Mouse (Mus musculus) liver, adult 2 months (tissue): Measurements from ENCODE around the gene Agmat. TPM values are rescaled to one million over a fixed set of nuclear protein-coding genes. Genes with fewer than 3 reads are reported as not detected.

ENCODE experiments used
- DNase-seq: peaks from one replicate; pipeline ENCODE4 v3.0.0-alpha.2; 2011; ENCODE audit warnings: low read depth, low spot score; ENCODE audit errors: extremely low read depth
- H3K27ac ChIP-seq: fragments of 200-500 bp; replicated peaks from 2 replicates; pipeline ENCODE4 v1.5.1; 2012; ENCODE audit warnings: low read depth, mild to moderate bottlenecking, control low read depth, inconsistent platforms, low read length; ENCODE audit not compliant: insufficient read depth
- H3K27me3 ChIP-seq: fragments of 200-500 bp; 2 replicates; pipeline ENCODE4 v1.6.1; 2012; ENCODE audit warnings: mild to moderate bottlenecking, moderate library complexity, low read length, inconsistent platforms; ENCODE audit not compliant: control insufficient read depth, insufficient read depth
- H3K36me3 ChIP-seq: fragments of 200-500 bp; 2 replicates; pipeline ENCODE4 v1.6.1; 2012; ENCODE audit warnings: low read length, inconsistent platforms; ENCODE audit not compliant: control insufficient read depth, insufficient read depth
- H3K4me1 ChIP-seq: fragments of 200-500 bp; 2 replicates; pipeline ENCODE4 v1.6.1; 2011; ENCODE audit warnings: low read length; ENCODE audit not compliant: control insufficient read depth, insufficient read depth
- H3K4me3 ChIP-seq: fragments of 200-500 bp; 2 replicates; pipeline ENCODE4 v1.5.1; 2011; ENCODE audit warnings: low read depth, mild to moderate bottlenecking, control low read depth, low read length, moderate library complexity; ENCODE audit not compliant: insufficient read depth
- H3K79me2 ChIP-seq: fragments of 200-500 bp; 2 replicates; pipeline ENCODE4 v1.6.1; 2012; ENCODE audit warnings: inconsistent platforms, mild to moderate bottlenecking, low read length, moderate library complexity; ENCODE audit not compliant: control insufficient read depth, insufficient read depth
- H3K9ac ChIP-seq: fragments of 200-500 bp; 2 replicates; pipeline ENCODE4 v1.6.1; 2012; ENCODE audit warnings: low read depth, mild to moderate bottlenecking, control low read depth, inconsistent platforms, low read length
- CTCF ChIP-seq: fragments of 200-500 bp; IDR thresholded peaks from 2 replicates; pipeline ENCODE4 v1.5.1; 2011; ENCODE audit warnings: low read depth, low read length, control low read depth
- POLR2A ChIP-seq: fragments of 200-500 bp; IDR thresholded peaks from 2 replicates; pipeline ENCODE4 v1.6.1; 2011; ENCODE audit warnings: low read length, control low read depth; ENCODE audit not compliant: insufficient read depth; ENCODE audit errors: extremely low read depth
- WGBS: fragments of 180-500 bp; shearing (Covaris S2); methylation state at CpG from one replicate; pipeline ENCODE4 v1.1.7; 2018; 5-methylcytosine and 5-hydroxymethylcytosine counted together
- polyA plus RNA-seq: library from polyadenylated mRNA; depleted of rRNA; stranded (reverse); fragments of >200 nt; gene quantifications from 2 replicates; pipeline ENCODE4 v1.2.3, GENCODE M21; 2012
- total RNA-seq: library from RNA; depleted of rRNA; stranded (reverse); fragments of >200 nt; gene quantifications from 2 replicates; pipeline ENCODE4 v1.2.3, GENCODE M21; 2014

Agmat gene
- total and polyA plus RNA-seq, 2 experiments: 164 to 487 TPM

GRCm38 (mm10) chr4:141752076-141752421, 5.6 kb downstream of the Agmat start:
- TF ChIP-seq CTCF (no peak), POLR2A (no peak)
- no peak overlapping the region for H3K27ac ChIP-seq
- peaks cover 16% of the 10 kb centered on the region for H3K4me1 ChIP-seq
- no peaks in the 10 kb centered on the region for H3K27me3 ChIP-seq
- no peak overlapping the region for H3K4me3 ChIP-seq
- H3K79me2 ChIP-seq: peaks cover 11% of the 10 kb centered on the region; the same call in 1 of the 2 replicates
- WGBS: 53% methylated on average over 4 of the region's 4 CpGs
- H3K36me3 ChIP-seq: peaks cover 22% of the 10 kb centered on the region
- no peak for DNase-seq
- no peak overlapping the region for H3K9ac ChIP-seq

DNA sequence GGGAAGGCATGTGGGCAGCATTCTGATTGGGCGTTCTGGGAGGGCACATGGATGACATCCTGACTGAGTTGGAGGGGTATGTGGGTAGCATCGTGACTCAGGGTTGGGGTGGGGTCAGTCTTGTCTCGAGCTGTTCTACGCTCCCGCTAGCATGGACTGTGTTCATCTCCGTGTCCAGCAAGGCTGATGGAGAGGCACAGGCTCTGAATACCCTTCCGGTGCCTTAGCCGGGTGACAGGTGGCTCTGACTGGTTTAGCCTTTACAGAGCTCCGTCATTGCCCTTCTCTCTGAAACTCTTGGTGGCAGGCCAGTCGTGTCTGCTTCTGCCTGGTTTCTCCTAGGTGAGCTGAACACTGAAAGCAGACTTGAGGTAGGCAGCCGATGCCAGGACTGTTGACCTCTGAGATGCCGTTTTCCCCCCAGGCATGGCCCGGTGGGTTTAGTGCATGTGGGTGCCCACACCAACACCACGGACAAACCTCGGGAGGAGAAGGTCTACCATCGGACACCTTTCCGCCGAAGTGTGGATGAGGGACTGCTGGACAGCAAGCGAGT, 9.0 kb downstream of the Agmat start:
- Histone ChIP-seq H3K36me3 (peaks cover 39% of the 10 kb centered on the region), H3K27ac (no peak overlapping the region), H3K4me1 (peaks cover 6% of the 10 kb centered on the region; the same call in 1 of the 2 replicates), H3K79me2 (peaks cover 5% of the 10 kb centered on the region; the same call in 1 of the 2 replicates), H3K4me3 (no peak overlapping the region), H3K27me3 (no peaks in the 10 kb centered on the region), H3K9ac (no peak overlapping the region)
- no peak for TF ChIP-seq POLR2A
- DNase-seq: no peak
- 92% methylated on average over 19 of the region's 19 CpGs for WGBS

DNA sequence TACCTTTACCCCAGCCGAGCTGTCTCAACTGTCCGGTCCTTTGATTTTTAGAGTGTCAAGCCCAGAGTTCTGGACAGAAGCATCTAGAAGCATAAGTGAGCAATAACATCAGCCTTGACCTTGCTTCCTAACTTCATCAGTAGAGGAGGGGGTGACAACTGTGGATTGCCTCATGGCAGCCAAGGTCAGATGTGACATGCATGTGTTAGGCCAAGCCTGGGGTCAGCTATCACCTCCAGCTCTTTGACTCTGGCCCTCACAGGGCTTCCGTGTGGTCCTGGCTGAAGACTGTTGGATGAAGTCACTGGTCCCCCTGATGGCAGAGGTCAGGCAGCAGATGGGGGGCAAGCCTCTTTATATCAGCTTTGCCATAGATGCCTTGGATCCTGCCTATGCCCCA, 10.7 kb downstream of the Agmat start:
- TF ChIP-seq POLR2A: no peak
- TF ChIP-seq CTCF: no peak
- Histone ChIP-seq H3K36me3 (peaks cover 39% of the 10 kb centered on the region), H3K4me3 (no peak overlapping the region), H3K9ac (no peak overlapping the region), H3K4me1 (no peaks in the 10 kb centered on the region), H3K79me2 (0 out of 2 replicates have a peak, but pooled peaks cover 2% of the 10 kb centered on the region), H3K27ac (no peak overlapping the region), H3K27me3 (no peaks in the 10 kb centered on the region)
- DNase-seq: no peak
- WGBS: 88% methylated on average over 3 of the region's 3 CpGs

- no peak for DNase-seq
- TF ChIP-seq CTCF: no peak
- no peak for TF ChIP-seq POLR2A
- Histone ChIP-seq H3K27me3 (no peaks in the 10 kb centered on the region), H3K4me1 (no peaks in the 10 kb centered on the region), H3K79me2 (no peaks in the 10 kb centered on the region), H3K36me3 (peaks cover 38% of the 10 kb centered on the region), H3K9ac (no peak overlapping the region), H3K27ac (no peak overlapping the region), H3K4me3 (no peak overlapping the region)
- WGBS: 85% methylated on average over 6 of the region's 6 CpGs
Measured at GRCm38 (mm10) chr4:141758874-141759542, 12.5 kb downstream of the Agmat start.

- 58% methylated on average over 4 of the region's 4 CpGs for WGBS
- TF ChIP-seq CTCF (no peak), POLR2A (no peak)
- Histone ChIP-seq H3K27ac (no peak overlapping the region), H3K9ac (no peak overlapping the region), H3K79me2 (no peaks in the 10 kb centered on the region), H3K4me1 (no peaks in the 10 kb centered on the region), H3K27me3 (no peaks in the 10 kb centered on the region), H3K36me3 (peaks cover 22% of the 10 kb centered on the region), H3K4me3 (no peak overlapping the region)
- no peak for DNase-seq
Measured at GRCm38 (mm10) chr4:141760942-141761341, 14.5 kb downstream of the Agmat start.

DNA sequence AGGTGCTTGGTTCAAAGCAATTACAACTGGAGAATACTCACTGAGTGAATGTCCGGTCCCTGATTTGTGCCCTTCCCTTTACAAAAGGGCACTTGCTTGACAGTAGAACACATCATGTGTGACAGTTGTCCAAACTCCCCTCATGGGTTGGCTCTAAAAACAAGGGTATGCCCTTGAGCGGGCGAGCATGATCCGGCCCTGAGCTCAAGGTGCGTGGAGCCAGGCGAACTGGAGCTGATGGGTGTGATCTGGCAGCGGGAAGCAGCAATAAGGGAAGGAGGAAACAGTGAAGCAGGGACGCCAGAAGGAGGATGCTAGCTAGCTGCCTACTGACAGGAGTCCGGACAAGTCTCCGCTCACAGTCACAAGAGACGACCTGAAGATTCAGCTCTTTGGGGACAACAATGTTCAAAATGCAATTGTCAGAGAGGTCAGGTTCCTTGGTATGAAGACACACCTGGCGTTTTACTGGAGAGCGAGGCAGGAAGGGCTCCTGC, 15.7 kb downstream of the Agmat start:
- 0 out of 2 replicates have a peak, but pooled peaks cover 2% of the 10 kb centered on the region for H3K4me1 ChIP-seq
- H3K27ac ChIP-seq: no peak overlapping the region
- no peaks in the 10 kb centered on the region for H3K27me3 ChIP-seq
- no peak overlapping the region for H3K4me3 ChIP-seq
- WGBS: 90% methylated on average over 13 of the region's 13 CpGs
- TF ChIP-seq CTCF (no peak), POLR2A (no peak)
- peaks cover 17% of the 10 kb centered on the region for H3K36me3 ChIP-seq
- H3K79me2 ChIP-seq: no peaks in the 10 kb centered on the region
- no peak for DNase-seq
- H3K9ac ChIP-seq: no peak overlapping the region
